Mouse (Mus musculus): ENCODE data around the gene Gm9857. TPM values are rescaled to one million over a fixed set of nuclear protein-coding genes. Genes with fewer than 3 reads are reported as not detected.

Gm9857 gene
- polyA plus RNA-seq, 1 experiment from 2014 or later = not detected

- Histone ChIP-seq H3K4me3 (ENCODE audit: inconsistent target) (peak overlapping the region; percentile 96), H3K79me2 (ENCODE audit: inconsistent target) (peaks cover 50% of the 10 kb centered on the region), H3K36me3 (ENCODE audit: inconsistent target) (peaks cover 16% of the 10 kb centered on the region), H3K27ac (peak overlapping the region; percentile 87)
- WGBS (ENCODE audit: missing documents) = under 1% methylated on average over 42 of the region's 44 CpGs
Observed at GRCm38 (mm10) chr3:108911081-108911547, 29.1 kb downstream of the Gm9857 start.

GRCm38 (mm10) chr3:108910303-108911080 is 29.8 kb downstream of the Gm9857 start:
- peaks cover 56% of the 10 kb centered on the region for H3K79me2 ChIP-seq (ENCODE audit: inconsistent target)
- peak overlapping the region; percentile 96 for H3K4me3 ChIP-seq (ENCODE audit: inconsistent target)
- peaks cover 22% of the 10 kb centered on the region for H3K36me3 ChIP-seq (ENCODE audit: inconsistent target)
- peak overlapping the region; percentile 75 for H3K27ac ChIP-seq
- whole genome bisulfite sequencing (ENCODE audit: missing documents) = under 1% methylated on average over 30 of the region's 32 CpGs

- H3K27ac ChIP-seq = no peak overlapping the region
- WGBS (ENCODE audit: missing documents) = 94% methylated on average over 5 of the region's 6 CpGs
- peaks cover 54% of the 10 kb centered on the region for H3K79me2 ChIP-seq (ENCODE audit: inconsistent target)
- H3K4me3 ChIP-seq (ENCODE audit: inconsistent target) = no peak overlapping the region
- peaks cover 31% of the 10 kb centered on the region for H3K36me3 ChIP-seq (ENCODE audit: inconsistent target)
Observed at GRCm38 (mm10) chr3:108902934-108903333, 37.3 kb downstream of the Gm9857 start.

GRCm38 (mm10) chr3:108902038-108902437 is 38.2 kb downstream of the Gm9857 start:
- H3K36me3 ChIP-seq (ENCODE audit: inconsistent target) = peaks cover 22% of the 10 kb centered on the region; the same call in 1 of the 2 replicates
- H3K79me2 ChIP-seq (ENCODE audit: inconsistent target) = peaks cover 45% of the 10 kb centered on the region
- no peak overlapping the region for H3K4me3 ChIP-seq (ENCODE audit: inconsistent target)
- WGBS (ENCODE audit: missing documents) = 17% methylated on average over 2 of the region's 2 CpGs
- H3K27ac ChIP-seq = peak overlapping the region; percentile 90; the same call in 1 of the 2 replicates

- WGBS (ENCODE audit: missing documents) = 80% methylated on average over 5 of the region's 5 CpGs
Observed at GRCm38 (mm10) chr3:108900681-108901080, 39.6 kb downstream of the Gm9857 start.

GRCm38 (mm10) chr3:108900147-108900546 is 40.1 kb downstream of the Gm9857 start:
- Histone ChIP-seq H3K79me2 (ENCODE audit: inconsistent target) (peaks cover 26% of the 10 kb centered on the region; the same call in 1 of the 2 replicates), H3K4me3 (ENCODE audit: inconsistent target) (no peak overlapping the region), H3K27ac (peak overlapping the region; percentile 90), H3K36me3 (ENCODE audit: inconsistent target) (peaks cover 11% of the 10 kb centered on the region; the same call in 1 of the 2 replicates)
- 3% methylated on average over 3 of the region's 3 CpGs for WGBS (ENCODE audit: missing documents)

More at GRCm38 (mm10) chr3:108900681-108901080, 39.6 kb downstream of the Gm9857 start:
- H3K36me3 ChIP-seq (ENCODE audit: inconsistent target) = peaks cover 16% of the 10 kb centered on the region; the same call in 1 of the 2 replicates
- peaks cover 31% of the 10 kb centered on the region for H3K79me2 ChIP-seq (ENCODE audit: inconsistent target)
- H3K27ac ChIP-seq = peak overlapping the region; percentile 90
- H3K4me3 ChIP-seq (ENCODE audit: inconsistent target) = no peak overlapping the region

- Histone ChIP-seq H3K27ac (no peak overlapping the region), H3K4me3 (ENCODE audit: inconsistent target) (no peak overlapping the region), H3K79me2 (ENCODE audit: inconsistent target) (peaks cover 11% of the 10 kb centered on the region; the same call in 1 of the 2 replicates), H3K36me3 (ENCODE audit: inconsistent target) (no peaks in the 10 kb centered on the region; the same call in 1 of the 2 replicates)
- WGBS (ENCODE audit: missing documents) = 96% methylated on average over 4 of the region's 4 CpGs
Observed at GRCm38 (mm10) chr3:108898640-108899039, 41.6 kb downstream of the Gm9857 start.

- no peak overlapping the region for H3K27ac ChIP-seq
- H3K36me3 ChIP-seq (ENCODE audit: inconsistent target) = no peaks in the 10 kb centered on the region
- no peak overlapping the region for H3K4me3 ChIP-seq (ENCODE audit: inconsistent target)
- no peaks in the 10 kb centered on the region for H3K79me2 ChIP-seq (ENCODE audit: inconsistent target)
- WGBS (ENCODE audit: missing documents) = 74% methylated on average over 4 of the region's 4 CpGs
Observed at GRCm38 (mm10) chr3:108892914-108893313, 47.3 kb downstream of the Gm9857 start.

GRCm38 (mm10) chr3:108892080-108892479 is 48.2 kb downstream of the Gm9857 start:
- no peaks in the 10 kb centered on the region for H3K79me2 ChIP-seq (ENCODE audit: inconsistent target)
- no peaks in the 10 kb centered on the region for H3K36me3 ChIP-seq (ENCODE audit: inconsistent target)
- no peak overlapping the region for H3K4me3 ChIP-seq (ENCODE audit: inconsistent target)
- H3K27ac ChIP-seq = no peak overlapping the region
- WGBS (ENCODE audit: missing documents) = 88% methylated on average over 1 of the region's 1 CpGs

Other genes starting within 250 kb of the Gm9857 start
- gene Gpsm2, start 218.1 kb downstream of the Gm9857 start, polyA plus RNA-seq (2018) = 10.8 to 12.0 TPM (median 11.9 TPM) in 3 replicates
- not detected in 3 replicates for gene Aknad1, start 200.8 kb downstream of the Gm9857 start, polyA plus RNA-seq (2018)
- 35.4 to 73.9 TPM (median 66.9 TPM) in 3 replicates for gene Stxbp3, start 99.9 kb downstream of the Gm9857 start, polyA plus RNA-seq (2018)
- 0.12 to 0.16 TPM (median 0.13 TPM) in 3 replicates for gene Fndc7, start 50.4 kb downstream of the Gm9857 start, polyA plus RNA-seq (2018)
- 42.7 to 154 TPM (median 82.2 TPM) in 3 replicates for gene Prpf38b, start 28.7 kb downstream of the Gm9857 start, polyA plus RNA-seq (2018)
- gene Henmt1, start 572 bp downstream of the Gm9857 start, polyA plus RNA-seq (2018) = not detected in 3 replicates
- gene Fam102b, start 87.2 kb upstream of the Gm9857 start, polyA plus RNA-seq (2018) = 22.5 to 30.1 TPM (median 22.8 TPM) in 3 replicates
- not detected in 3 replicates for gene Slc25a54, start 140.0 kb upstream of the Gm9857 start, polyA plus RNA-seq (2018)
- 27.3 to 48.9 TPM (median 37.5 TPM) in 3 replicates for gene Slc25a24, start 182.7 kb upstream of the Gm9857 start, polyA plus RNA-seq (2018)

Measured in macrophage (primary cell).